Mouse (Mus musculus) midbrain, postnatal 0 days (tissue): ENCODE measurements at regions not wholly inside any gene's neighbourhood (a gene's known extent, or its start where the extent isn't known, plus 50 kb on each side); places are given as distances from the start of the nearest gene placed in this dataset.
A peak's percentile ranks its signal among the peaks of the same experiment; 100 is the strongest.

Source experiments
- ATAC-seq: fragments of 200-750 bp; cut with Nextera tagmentation; 2 replicates; pipeline ENCODE4 v1.8.0; 2017; ENCODE audit warnings: moderate number of reproducible peaks, mild to moderate bottlenecking, moderate TSS enrichment, moderate library complexity; ENCODE audit not compliant: low FRiP score
- DNase-seq: peaks from one replicate; pipeline ENCODE4 v3.0.0-alpha.2; 2015; ENCODE audit warnings: low spot score
- H3K27ac ChIP-seq: fragments of 300-500 bp; sonication (generic); 2 replicates; pipeline ENCODE4 v1.5.1; 2014; ENCODE audit warnings: low read depth, mild to moderate bottlenecking, low read length, mixed read lengths
- H3K27me3 ChIP-seq: fragments of 300-500 bp; sonication (generic); 2 replicates; pipeline ENCODE4 v1.6.1; 2014; ENCODE audit warnings: low read length, control low read depth, mixed read lengths; ENCODE audit not compliant: insufficient read depth
- H3K36me3 ChIP-seq: fragments of 300-500 bp; sonication (generic); 2 replicates; pipeline ENCODE4 v1.6.1; 2014; ENCODE audit warnings: low read length, control low read depth, mixed read lengths; ENCODE audit not compliant: insufficient read depth
- H3K4me1 ChIP-seq: fragments of 300-500 bp; sonication (generic); 2 replicates; pipeline ENCODE4 v1.6.1; 2014; ENCODE audit warnings: mild to moderate bottlenecking, control low read depth, antibody characterized with exemption, low read length, mixed read lengths; ENCODE audit not compliant: insufficient read depth
- H3K4me2 ChIP-seq: fragments of 300-500 bp; sonication (generic); 2 replicates; pipeline ENCODE4 v1.6.1; 2014; ENCODE audit warnings: low read depth, mild to moderate bottlenecking, low read length, mixed read lengths; ENCODE audit not compliant: poor library complexity, severe bottlenecking
- H3K4me3 ChIP-seq: fragments of 300-500 bp; sonication (generic); 2 replicates; pipeline ENCODE4 v1.5.1; 2014; ENCODE audit warnings: low read depth, mild to moderate bottlenecking, low read length, moderate library complexity
- H3K9ac ChIP-seq: fragments of 300-500 bp; sonication (generic); replicated peaks from 2 replicates; pipeline ENCODE4 v1.6.1; 2014; ENCODE audit warnings: mild to moderate bottlenecking, low read length, moderate library complexity, mixed read lengths; ENCODE audit not compliant: poor library complexity, severe bottlenecking
- H3K9me3 ChIP-seq: fragments of 300-500 bp; sonication (generic); 2 replicates; pipeline ENCODE4 v1.6.1; 2016; ENCODE audit warnings: low read length, control low read depth
- CTCF ChIP-seq: IDR thresholded peaks from 2 replicates; pipeline ENCODE4 v1.5.1; 2016; ENCODE audit warnings: antibody characterized with exemption, mild to moderate bottlenecking
- WGBS: fragments of 180-500 bp; shearing (Covaris S2); extraction: QIAGEN DNeasy Blood & Tissue Kit; methylation state at CpG from one replicate; pipeline ENCODE4 v1.1.7; 2014; 5-methylcytosine and 5-hydroxymethylcytosine counted together

DNA sequence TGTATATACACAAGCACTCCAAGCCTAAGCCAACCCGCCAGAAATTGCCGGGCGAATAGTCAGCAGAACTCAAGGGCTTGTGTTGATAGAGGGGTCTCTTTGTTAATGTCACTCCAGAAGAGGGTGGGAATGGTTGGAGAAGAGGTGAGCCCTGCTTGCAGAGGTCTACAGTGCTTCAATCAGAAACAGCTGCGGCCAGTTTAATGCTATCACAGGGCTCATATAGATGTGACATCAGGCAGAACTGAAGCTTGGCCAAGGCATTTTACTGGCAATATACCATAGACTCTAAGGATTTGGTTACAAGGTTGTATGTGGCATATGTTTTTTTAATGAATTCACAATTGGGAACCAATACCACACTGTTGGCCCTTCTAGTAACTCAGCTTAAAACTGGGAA, 787.4 kb downstream of the 5730522E02Rik start:
- Histone ChIP-seq H3K36me3 (no peaks in the 10 kb centered on the region), H3K4me1 (no peaks in the 10 kb centered on the region), H3K4me3 (no peak overlapping the region), H3K9me3 (no peaks in the 10 kb centered on the region), H3K9ac (no peak overlapping the region), H3K27ac (no peak overlapping the region), H3K4me2 (no peak overlapping the region), H3K27me3 (no peaks in the 10 kb centered on the region)
- TF ChIP-seq CTCF = no peak
- ATAC-seq (no peak), DNase-seq (no peak)
- 98% methylated on average over 4 of the region's 4 CpGs for WGBS

DNA sequence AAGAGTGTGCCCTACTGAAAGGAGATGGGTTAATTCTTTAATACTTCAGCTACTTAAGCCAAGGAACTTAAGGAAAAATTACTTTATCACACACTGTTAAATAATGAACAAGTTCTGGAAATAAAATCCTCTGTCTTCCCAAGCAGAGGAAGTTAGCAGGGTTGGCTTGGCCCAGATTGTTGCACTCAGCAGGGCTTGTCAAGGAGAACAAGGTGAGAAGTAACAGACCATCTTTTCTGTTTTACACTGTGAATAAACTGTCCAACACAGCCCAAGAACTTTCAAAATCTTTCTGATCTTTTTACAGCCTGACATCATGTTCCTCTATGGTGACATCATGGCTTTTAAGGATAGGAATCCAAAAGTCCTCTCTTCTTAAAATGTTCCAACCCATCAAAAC, 789.1 kb downstream of the 5730522E02Rik start:
- no peak overlapping the region for H3K4me2 ChIP-seq
- H3K27ac ChIP-seq = no peak overlapping the region
- H3K9me3 ChIP-seq = no peaks in the 10 kb centered on the region
- DNase-seq (no peak), ATAC-seq (no peak)
- no peaks in the 10 kb centered on the region for H3K36me3 ChIP-seq
- H3K4me1 ChIP-seq = no peaks in the 10 kb centered on the region
- TF ChIP-seq CTCF = no peak
- H3K4me3 ChIP-seq = no peak overlapping the region
- no peak overlapping the region for H3K9ac ChIP-seq
- H3K27me3 ChIP-seq = no peaks in the 10 kb centered on the region

- Histone ChIP-seq H3K4me2 (no peak overlapping the region), H3K36me3 (no peaks in the 10 kb centered on the region), H3K4me1 (no peaks in the 10 kb centered on the region), H3K27me3 (no peaks in the 10 kb centered on the region), H3K9me3 (no peaks in the 10 kb centered on the region), H3K27ac (no peak overlapping the region), H3K4me3 (no peak overlapping the region), H3K9ac (no peak overlapping the region)
- no peak for TF ChIP-seq CTCF
- 82% methylated on average over 4 of the region's 4 CpGs for WGBS
- ATAC-seq (no peak), DNase-seq (no peak)
Observed at GRCm38 (mm10) chr11:25410403-25411090, 800.0 kb downstream of the 5730522E02Rik start.

GRCm38 (mm10) chr11:25391649-25392048, 818.9 kb downstream of the 5730522E02Rik start:
- Histone ChIP-seq H3K27me3 (no peaks in the 10 kb centered on the region), H3K9ac (no peak overlapping the region), H3K4me3 (no peak overlapping the region), H3K27ac (no peak overlapping the region), H3K4me1 (no peaks in the 10 kb centered on the region), H3K36me3 (no peaks in the 10 kb centered on the region), H3K9me3 (no peaks in the 10 kb centered on the region), H3K4me2 (no peak overlapping the region)
- WGBS = 58% methylated on average over 2 of the region's 2 CpGs
- no peak for ATAC-seq
- no peak for DNase-seq
- TF ChIP-seq CTCF = no peak

DNA sequence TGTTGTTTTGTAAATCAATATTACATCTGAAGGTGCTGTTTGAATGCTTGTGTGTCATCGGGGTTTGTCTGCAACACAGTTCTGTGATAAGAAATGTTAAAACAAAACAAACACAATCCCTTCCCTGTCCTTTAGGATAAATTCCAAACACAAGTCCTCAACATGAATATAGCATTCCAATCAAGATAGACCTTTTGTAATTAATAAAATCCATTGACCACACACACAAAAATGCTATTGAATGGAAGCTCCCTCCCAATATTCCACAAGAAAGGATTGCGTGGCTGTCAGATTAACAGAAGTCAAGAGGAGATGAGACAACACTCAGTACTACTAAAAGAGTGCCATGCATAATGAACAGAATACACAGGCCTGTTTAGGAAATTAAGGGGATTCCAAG, 843.5 kb downstream of the 5730522E02Rik start:
- Histone ChIP-seq H3K27me3 (no peaks in the 10 kb centered on the region), H3K4me2 (no peak overlapping the region), H3K36me3 (no peaks in the 10 kb centered on the region), H3K9ac (no peak overlapping the region), H3K4me3 (no peak overlapping the region), H3K27ac (no peak overlapping the region), H3K4me1 (no peaks in the 10 kb centered on the region), H3K9me3 (no peaks in the 10 kb centered on the region)
- ATAC-seq (no peak), DNase-seq (no peak)
- no peak for TF ChIP-seq CTCF
- WGBS = 51% methylated on average over 2 of the region's 2 CpGs

GRCm38 (mm10) chr11:25365433-25365832, 845.1 kb downstream of the 5730522E02Rik start:
- TF ChIP-seq CTCF = no peak
- 28% methylated on average over 6 of the region's 6 CpGs for WGBS
- DNase-seq = peak; percentile 19
- Histone ChIP-seq H3K4me3 (no peak overlapping the region), H3K4me1 (no peaks in the 10 kb centered on the region), H3K9ac (no peak overlapping the region), H3K27ac (no peak overlapping the region), H3K4me2 (no peak overlapping the region), H3K27me3 (no peaks in the 10 kb centered on the region), H3K36me3 (no peaks in the 10 kb centered on the region), H3K9me3 (no peaks in the 10 kb centered on the region)
- ATAC-seq = no peak
